Mouse (Mus musculus) stomach, embryonic 15.5 days (tissue): ENCODE results near the gene H2al1j. TPM values are rescaled to one million over a fixed set of nuclear protein-coding genes. Genes with fewer than 3 reads are reported as not detected.
"Not testable (repeated sequence)": the region's sequence is repeated elsewhere in the genome, so short reads cannot be mapped to it uniquely, and the experiment has no call there.

Source experiments
- ATAC-seq: fragments of 200-750 bp; cut with Nextera tagmentation; 2 replicates; pipeline ENCODE4 v1.8.0; 2017; ENCODE audit warnings: low read depth, moderate number of reproducible peaks, moderate TSS enrichment; ENCODE audit not compliant: insufficient read depth, low FRiP score
- H3K27ac ChIP-seq: fragments of 300-500 bp; sonication (generic); 2 replicates; pipeline ENCODE4 v1.5.1; 2015; ENCODE audit warnings: mild to moderate bottlenecking, inconsistent platforms
- H3K27me3 ChIP-seq: fragments of 300-500 bp; sonication (generic); replicated peaks from 2 replicates; pipeline ENCODE4 v1.6.1; 2015; ENCODE audit warnings: inconsistent platforms
- H3K36me3 ChIP-seq: fragments of 300-500 bp; sonication (generic); 2 replicates; pipeline ENCODE4 v1.6.1; 2015; ENCODE audit warnings: inconsistent platforms
- H3K4me1 ChIP-seq: fragments of 300-500 bp; sonication (generic); 2 replicates; pipeline ENCODE4 v1.6.1; 2015; ENCODE audit warnings: inconsistent platforms
- H3K4me2 ChIP-seq: fragments of 300-500 bp; sonication (generic); 2 replicates; pipeline ENCODE4 v1.6.1; 2015; ENCODE audit warnings: mild to moderate bottlenecking, inconsistent platforms
- H3K4me3 ChIP-seq: fragments of 300-500 bp; sonication (generic); replicated peaks from 2 replicates; pipeline ENCODE4 v1.5.1; 2015; ENCODE audit warnings: inconsistent platforms
- H3K9ac ChIP-seq: fragments of 300-500 bp; sonication (generic); 2 replicates; pipeline ENCODE4 v1.6.1; 2015; ENCODE audit warnings: inconsistent platforms
- H3K9me3 ChIP-seq: fragments of 300-500 bp; sonication (generic); 2 replicates; pipeline ENCODE4 v1.6.1; 2016; ENCODE audit warnings: inconsistent platforms
- WGBS: fragments of 180-500 bp; shearing (Covaris S2); methylation state at CpG from one replicate; pipeline ENCODE4 v1.1.7; 2015; 5-methylcytosine and 5-hydroxymethylcytosine counted together
- polyA plus RNA-seq: library from polyadenylated mRNA; unstranded; fragments of >200 nt; fragmentation: Nextera tagmentation; extraction: Ambion mirVana; gene quantifications from 2 replicates; pipeline ENCODE4 v1.2.1, GENCODE M21; 2015

H2al1j gene
- not detected in 2 replicates for polyA plus RNA-seq

- H3K36me3 ChIP-seq, H3K4me2 ChIP-seq, H3K9me3 ChIP-seq, H3K27me3 ChIP-seq, H3K4me1 ChIP-seq, H3K4me3 ChIP-seq, ATAC-seq, H3K27ac ChIP-seq, H3K9ac ChIP-seq: not testable (repeated sequence)
- WGBS = 83% methylated on average over 2 of the region's 2 CpGs
Observed at GRCm38 (mm10) chrX:11327522-11327921, at the start of gene H2al1j. TSS of gene H2al1j (plus strand) at chrX:11327822.

GRCm38 (mm10) chrX:11280741-11281140 is 46.9 kb upstream of the H2al1j start:
- no peak for ATAC-seq
- no peaks in the 10 kb centered on the region for H3K4me1 ChIP-seq
- WGBS = 68% methylated on average over 2 of the region's 2 CpGs

GRCm38 (mm10) chrX:11288306-11288882 is 39.2 kb upstream of the H2al1j start:
- WGBS = 46% methylated on average over 14 of the region's 14 CpGs
- no peak for ATAC-seq
- Histone ChIP-seq H3K4me2 (no peak overlapping the region), H3K27me3 (0 out of 2 replicates have a peak, but pooled peaks cover 5% of the 10 kb centered on the region), H3K4me1 (0 out of 2 replicates have a peak, but pooled peaks cover 3% of the 10 kb centered on the region), H3K4me3 (no peak overlapping the region), H3K27ac (no peak overlapping the region), H3K9ac (no peak overlapping the region), H3K9me3 (no peaks in the 10 kb centered on the region), H3K36me3 (no peaks in the 10 kb centered on the region)

More at GRCm38 (mm10) chrX:11280741-11281140, 46.9 kb upstream of the H2al1j start:
- Histone ChIP-seq H3K9me3 (no peaks in the 10 kb centered on the region), H3K36me3 (no peaks in the 10 kb centered on the region), H3K4me3 (no peak overlapping the region), H3K9ac (no peak overlapping the region), H3K4me2 (no peak overlapping the region), H3K27ac (no peak overlapping the region), H3K27me3 (no peaks in the 10 kb centered on the region)

GRCm38 (mm10) chrX:11289244-11289643 is 38.4 kb upstream of the H2al1j start:
- Histone ChIP-seq H3K4me3 (no peak overlapping the region), H3K4me1 (0 out of 2 replicates have a peak, but pooled peaks cover 3% of the 10 kb centered on the region), H3K27ac (no peak overlapping the region), H3K36me3 (no peaks in the 10 kb centered on the region), H3K4me2 (no peak overlapping the region), H3K9me3 (no peaks in the 10 kb centered on the region), H3K9ac (no peak overlapping the region), H3K27me3 (0 out of 2 replicates have a peak, but pooled peaks cover 5% of the 10 kb centered on the region)
- ATAC-seq = no peak
- WGBS = 74% methylated on average over 4 of the region's 4 CpGs

- not testable (repeated sequence) for H3K36me3 ChIP-seq, H3K27ac ChIP-seq, H3K4me3 ChIP-seq, ATAC-seq, H3K4me2 ChIP-seq, H3K27me3 ChIP-seq, H3K9me3 ChIP-seq, H3K9ac ChIP-seq, H3K4me1 ChIP-seq
- WGBS = no CpG with 5 or more reads among the region's 3 CpGs
Observed at GRCm38 (mm10) chrX:11298957-11299356, 28.7 kb upstream of the H2al1j start, which contains the start of gene H2al1a. TSS of gene H2al1a (plus strand) at chrX:11299257.

- not testable (repeated sequence) for H3K4me1 ChIP-seq, H3K9me3 ChIP-seq, H3K4me2 ChIP-seq, H3K27me3 ChIP-seq, H3K36me3 ChIP-seq, H3K27ac ChIP-seq, ATAC-seq, H3K4me3 ChIP-seq, H3K9ac ChIP-seq
- WGBS = 91% methylated on average over 1 of the region's 3 CpGs
Observed at GRCm38 (mm10) chrX:11302132-11302531, 25.5 kb upstream of the H2al1j start, which contains the start of gene H2al1b. TSS of gene H2al1b (plus strand) at chrX:11302432.

GRCm38 (mm10) chrX:11305355-11305754 is 22.3 kb upstream of the H2al1j start, which contains the start of gene H2al1c:
TSS of gene H2al1c (plus strand) at chrX:11305655.
- H3K27ac ChIP-seq, H3K4me2 ChIP-seq, H3K9me3 ChIP-seq, H3K36me3 ChIP-seq, H3K4me1 ChIP-seq, ATAC-seq, H3K4me3 ChIP-seq, H3K27me3 ChIP-seq, H3K9ac ChIP-seq: not testable (repeated sequence)
- WGBS = 90% methylated on average over 1 of the region's 6 CpGs

GRCm38 (mm10) chrX:11308524-11308923 is 19.1 kb upstream of the H2al1j start, which contains the start of gene H2al1d:
TSS of gene H2al1d (plus strand) at chrX:11308824.
- H3K9ac ChIP-seq, H3K9me3 ChIP-seq, H3K27ac ChIP-seq, H3K4me2 ChIP-seq, H3K4me3 ChIP-seq, H3K36me3 ChIP-seq, H3K4me1 ChIP-seq, ATAC-seq, H3K27me3 ChIP-seq: not testable (repeated sequence)
- WGBS = no CpG with 5 or more reads among the region's 6 CpGs

GRCm38 (mm10) chrX:11311634-11312033 is 16.0 kb upstream of the H2al1j start, which contains the start of gene H2al1e:
TSS of gene H2al1e (plus strand) at chrX:11311934.
- not testable (repeated sequence) for H3K27me3 ChIP-seq, H3K4me1 ChIP-seq, H3K9me3 ChIP-seq, H3K36me3 ChIP-seq, ATAC-seq, H3K9ac ChIP-seq, H3K4me3 ChIP-seq, H3K27ac ChIP-seq, H3K4me2 ChIP-seq
- WGBS = no CpG with 5 or more reads among the region's 3 CpGs

- not testable (repeated sequence) for H3K9ac ChIP-seq, H3K27ac ChIP-seq, H3K4me3 ChIP-seq, H3K4me2 ChIP-seq, H3K9me3 ChIP-seq, H3K36me3 ChIP-seq, H3K27me3 ChIP-seq, H3K4me1 ChIP-seq, ATAC-seq
- no CpG with 5 or more reads among the region's 6 CpGs for WGBS
Observed at GRCm38 (mm10) chrX:11314858-11315257, 12.8 kb upstream of the H2al1j start, which contains the start of gene H2al1f. TSS of gene H2al1f (plus strand) at chrX:11315158.

GRCm38 (mm10) chrX:11317956-11318355 is 9.7 kb upstream of the H2al1j start, which contains the start of gene H2al1g:
TSS of gene H2al1g (plus strand) at chrX:11318256.
- no CpG with 5 or more reads among the region's 3 CpGs for WGBS
- not testable (repeated sequence) for ATAC-seq, H3K4me1 ChIP-seq, H3K9me3 ChIP-seq, H3K36me3 ChIP-seq, H3K9ac ChIP-seq, H3K27me3 ChIP-seq, H3K27ac ChIP-seq, H3K4me3 ChIP-seq, H3K4me2 ChIP-seq

GRCm38 (mm10) chrX:11321192-11321591 is 6.4 kb upstream of the H2al1j start, which contains the start of gene H2al1h:
TSS of gene H2al1h (plus strand) at chrX:11321492.
- H3K36me3 ChIP-seq, H3K4me2 ChIP-seq, H3K9ac ChIP-seq, ATAC-seq, H3K27me3 ChIP-seq, H3K9me3 ChIP-seq, H3K27ac ChIP-seq, H3K4me3 ChIP-seq, H3K4me1 ChIP-seq: not testable (repeated sequence)
- no CpG with 5 or more reads among the region's 6 CpGs for WGBS
